Mouse (Mus musculus) heart, postnatal 14 days (tissue): Measurements from ENCODE around the gene Lpar2. TPM values are rescaled to one million over a fixed set of nuclear protein-coding genes. Genes with fewer than 3 reads are reported as not detected.

Experiments used
- DNase-seq, 2 experiments: peaks; one replicate each; pipeline ENCODE4 v3.0.0; 2021 to 2022
- intact Hi-C: fragments of 180-260 bp; cut with DNase I; formaldehyde crosslinking; loops from one replicate; pipeline ENCODE4 v1.15.1; 2025
- total RNA-seq, 2 experiments: library from RNA; stranded (reverse); gene quantifications; 2 replicates each; pipeline ENCODE4 v1.2.3; 2021

Lpar2 gene
- total RNA-seq, 2 experiments from 2014 or later: 0.45 to 0.59 TPM

GRCm38 (mm10) chr8:69861251-69861650 lies 39.0 kb downstream of the Lpar2 start:
- intact Hi-C loops: no loop called here
- DNase-seq: no peak

- no peak for DNase-seq
- intact Hi-C loops: no loop called here
Measured at GRCm38 (mm10) chr8:69863387-69864020, 41.3 kb downstream of the Lpar2 start.

- DNase-seq: no peak
- intact Hi-C loops: no loop called here
Measured at GRCm38 (mm10) chr8:69864180-69864579, 42.0 kb downstream of the Lpar2 start.

DNA sequence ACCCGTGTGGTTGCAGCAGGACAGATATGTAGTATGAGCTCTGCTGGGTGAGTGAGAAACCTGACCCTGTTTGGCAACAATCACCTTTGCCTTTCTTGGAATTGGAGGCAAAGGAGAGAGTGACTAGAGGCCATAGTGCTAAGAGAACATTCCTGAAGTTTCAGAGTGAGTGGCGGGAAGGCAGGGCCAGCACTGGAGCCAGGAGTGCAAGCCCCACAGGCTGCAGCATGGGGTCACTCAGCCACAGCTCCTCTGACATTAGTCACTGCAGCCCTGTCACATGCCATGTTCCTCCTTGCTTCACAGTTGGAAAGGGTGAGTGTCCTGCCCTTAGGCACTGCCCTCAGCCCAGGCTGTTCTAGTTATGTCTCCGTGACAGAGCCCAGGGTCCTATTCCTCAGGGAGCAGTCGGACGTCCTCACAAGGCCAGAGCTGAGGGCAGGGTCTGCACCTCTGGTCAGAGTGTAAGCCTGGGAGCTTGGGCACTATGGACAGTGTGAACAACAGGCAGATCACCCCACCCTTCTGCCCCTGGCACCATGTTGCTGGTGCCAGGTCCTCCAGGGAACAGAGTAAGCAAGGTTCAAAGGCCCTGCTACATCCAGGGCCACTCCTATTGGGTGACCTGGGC lies 45.6 kb downstream of the Lpar2 start:
- DNase-seq: no peak

GRCm38 (mm10) chr8:69870003-69870765 lies 48.0 kb downstream of the Lpar2 start:
- DNase-seq: no peak
- intact Hi-C loops: loop anchor here (5.0 kb wide), 1 partner anchor 47 kb away; no protein-coding TSS in a partner anchor

More for the DNA sequence above, 45.6 kb downstream of the Lpar2 start:
- intact Hi-C loops: no loop called here

DNA sequence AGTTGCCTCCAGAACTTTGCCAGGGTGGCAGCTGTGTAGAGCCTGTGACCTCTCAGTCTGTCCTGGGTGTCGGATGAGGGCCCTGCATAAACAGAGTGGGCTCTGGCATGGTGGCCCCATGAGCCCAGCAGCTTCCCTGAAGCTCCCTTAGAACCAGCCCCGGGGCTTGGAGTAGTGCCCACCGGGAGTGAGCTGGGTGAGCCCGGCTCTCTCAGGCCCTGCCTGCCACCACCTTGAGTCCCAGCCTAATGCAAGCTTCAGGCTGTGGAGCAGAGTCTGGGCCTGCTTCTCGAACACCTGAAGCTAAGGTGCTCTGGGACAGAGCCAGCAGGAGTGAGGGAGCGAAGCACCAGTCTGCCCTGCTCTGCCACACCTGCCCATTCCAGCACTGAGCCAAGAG lies 48.7 kb downstream of the Lpar2 start:
- intact Hi-C loops: loop anchor here (5.0 kb wide), 1 partner anchor 46 kb away; no protein-coding TSS in a partner anchor
- DNase-seq: no peak

DNA sequence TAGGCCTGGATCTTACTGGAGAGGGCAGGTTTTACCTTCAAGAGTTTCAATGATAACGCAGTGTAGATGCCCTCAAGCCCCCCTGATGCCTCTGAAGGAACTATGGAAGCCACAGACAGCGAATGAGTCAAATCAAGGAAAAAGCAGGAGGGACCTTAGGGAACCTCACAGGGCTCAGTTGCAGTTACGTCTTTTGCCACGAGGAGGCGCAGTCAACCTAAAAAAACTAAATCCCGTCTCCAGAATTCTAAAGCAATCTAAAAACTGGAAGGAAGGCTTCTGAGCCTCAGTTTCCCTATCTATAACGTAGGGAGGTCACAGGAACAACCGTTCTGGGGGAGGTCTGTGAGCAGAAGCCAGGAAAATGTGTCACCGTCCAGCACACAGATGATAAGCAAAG lies 51.9 kb downstream of the Lpar2 start:
- DNase-seq: peak; percentile 63 to 78
- intact Hi-C loops: loop anchor here (2.0 to 5.0 kb wide), 2 partner anchors 15 to 43 kb away; no protein-coding TSS in a partner anchor

DNA sequence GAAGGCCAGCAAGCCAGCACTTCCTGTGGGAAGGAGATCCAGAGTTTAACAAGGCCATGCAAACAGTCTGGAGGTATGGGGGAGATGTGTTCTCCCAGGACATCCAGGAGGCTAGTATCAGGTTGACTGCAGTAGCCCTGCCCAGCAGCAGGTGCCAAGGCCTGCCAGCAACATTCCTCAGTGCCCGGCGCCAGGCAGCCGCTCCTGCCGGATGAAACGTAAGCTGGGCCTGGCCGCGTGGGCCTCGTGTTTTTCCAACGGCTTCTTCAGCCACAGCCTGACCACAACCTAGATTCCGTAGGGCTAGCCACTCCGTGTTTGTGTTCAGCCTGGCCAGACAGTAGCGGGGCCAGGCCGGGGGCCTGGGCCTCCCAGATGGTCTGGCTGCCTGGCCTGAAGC lies 52.4 kb downstream of the Lpar2 start:
- no peak for DNase-seq
- intact Hi-C loops: loop anchor here (2.0 to 5.0 kb wide), 2 partner anchors 14 to 43 kb away; no protein-coding TSS in a partner anchor

DNA sequence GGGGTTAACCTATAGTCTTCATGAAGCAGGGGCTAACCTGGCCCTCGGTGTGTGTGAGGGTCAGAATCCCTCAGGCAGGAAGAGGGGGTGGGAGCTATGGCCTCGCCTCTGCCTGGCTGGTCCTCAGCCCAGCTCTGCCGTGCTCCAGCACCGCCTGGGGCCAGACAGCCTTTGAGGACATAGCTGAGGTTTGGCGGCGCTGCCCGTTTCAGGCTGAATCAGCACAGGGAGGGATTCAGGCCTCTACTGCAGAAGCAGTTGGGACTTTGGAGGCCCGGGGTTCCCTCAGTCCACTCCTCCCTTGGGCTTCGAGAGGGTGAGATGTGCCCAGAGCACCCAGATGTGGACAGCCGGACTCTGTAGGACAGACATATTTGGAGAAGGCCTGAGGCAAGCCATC lies 53.9 kb downstream of the Lpar2 start:
- intact Hi-C loops: no loop called here
- no peak for DNase-seq

DNA sequence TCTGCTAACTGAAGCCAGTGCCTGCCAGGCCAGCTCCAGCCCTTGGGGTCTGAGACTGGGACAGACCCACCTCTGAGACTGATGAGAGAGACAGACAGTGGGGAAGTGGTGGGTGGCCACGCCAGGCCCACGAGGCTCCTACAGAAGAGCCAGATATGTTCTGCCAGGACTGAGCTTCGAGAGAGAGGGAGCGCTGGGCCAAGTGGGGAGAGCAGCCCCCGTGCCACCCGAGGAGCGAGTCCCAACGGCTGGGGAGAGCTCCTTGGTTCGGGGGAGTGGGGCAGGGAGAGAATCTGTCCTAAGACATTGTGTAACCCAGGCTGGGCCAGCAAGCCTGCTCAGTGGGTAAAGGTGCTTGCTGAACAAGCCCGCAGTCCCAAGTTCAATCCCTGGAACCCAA lies 54.7 kb downstream of the Lpar2 start:
- intact Hi-C loops: no loop called here

GRCm38 (mm10) chr8:69877396-69877795 lies 55.2 kb downstream of the Lpar2 start:
- no peak for DNase-seq
- intact Hi-C loops: no loop called here

More for the DNA sequence above, 54.7 kb downstream of the Lpar2 start:
- DNase-seq: no peak

DNA sequence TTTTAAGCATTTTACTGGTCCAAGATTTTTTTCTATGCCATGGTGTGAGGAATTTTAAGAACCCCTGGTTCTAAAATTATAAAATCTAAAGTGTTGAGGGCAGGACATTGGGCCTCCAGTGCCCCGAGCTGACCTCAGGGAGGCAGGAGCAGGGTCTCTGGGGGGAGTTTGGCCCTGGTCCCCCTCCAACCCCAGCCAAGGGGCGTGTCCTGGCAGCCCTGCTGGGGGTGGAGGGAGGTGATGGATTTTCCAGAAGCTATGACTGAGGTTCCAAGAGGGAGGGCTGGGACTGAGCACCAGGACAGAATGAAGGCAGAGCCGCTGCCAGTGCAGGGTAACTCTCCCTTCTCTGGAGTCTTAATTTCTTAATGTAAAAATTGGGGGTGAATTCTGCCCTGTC lies 55.8 kb downstream of the Lpar2 start:
- intact Hi-C loops: no loop called here
- no peak for DNase-seq

DNA sequence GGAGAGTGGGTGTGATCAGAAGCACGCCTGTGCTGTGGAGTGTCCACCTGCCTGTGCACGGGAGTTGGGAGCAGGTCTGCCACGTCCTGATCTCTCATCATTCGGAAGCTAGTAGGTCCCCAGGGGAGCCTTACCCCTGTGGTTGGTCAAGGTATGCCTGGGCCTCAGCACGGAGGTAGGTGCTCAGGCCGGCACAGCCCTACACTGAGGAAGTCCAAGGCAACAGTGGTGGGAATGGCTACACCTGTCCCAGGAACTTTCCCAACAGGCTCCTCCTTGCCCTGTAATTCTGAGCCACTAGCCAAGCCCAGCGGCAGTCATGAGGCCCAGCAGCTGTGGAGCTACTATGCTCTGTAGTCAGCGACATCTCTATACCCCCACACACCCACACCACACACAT lies 57.4 kb downstream of the Lpar2 start:
- DNase-seq: no peak
- intact Hi-C loops: no loop called here

Other genes with a start within 250 kb of the Lpar2 start
- gene Zfp868, start 196.9 kb upstream of the Lpar2 start, total RNA-seq: 1 to 10 TPM; 8.2 to 8.6 TPM
- gene Zfp964, start 167.9 kb upstream of the Lpar2 start, total RNA-seq: 1 to 10 TPM; 1.3 to 1.9 TPM
- 10 to 100 TPM; 12.7 to 13.5 TPM for gene Zfp869, start 111.7 kb upstream of the Lpar2 start, total RNA-seq
- gene Zfp963, start 72.5 kb upstream of the Lpar2 start, total RNA-seq: 1 to 10 TPM; 3.3 to 3.9 TPM
- 1 to 10 TPM; 1.9 to 2.2 TPM for gene Gm20422, start 47.5 kb upstream of the Lpar2 start, total RNA-seq
- gene Atp13a1, start 31.3 kb upstream of the Lpar2 start, total RNA-seq: 10 to 100 TPM; 17.8 to 19.3 TPM
- 10 to 100 TPM; 19.5 to 19.8 TPM for gene Zfp866, start 31.3 kb upstream of the Lpar2 start, total RNA-seq
- gene Gmip, start 13.8 kb upstream of the Lpar2 start, total RNA-seq: 1 to 10 TPM; 4.5 to 4.6 TPM
- gene Pbx4, start 10.1 kb downstream of the Lpar2 start, total RNA-seq: under 1 TPM in 1 of 2 experiments, not detected in 1; 0.41 TPM
- 1 to 10 TPM; 1.7 TPM for gene Cilp2, start 65.3 kb downstream of the Lpar2 start, total RNA-seq
- not detected for gene Tssk6, start 79.8 kb downstream of the Lpar2 start, total RNA-seq
- gene Ndufa13, start 80.1 kb downstream of the Lpar2 start, total RNA-seq: 100 to 1,000 TPM; 404 to 405 TPM
- 10 to 100 TPM; 10.4 to 10.7 TPM for gene Yjefn3, start 80.3 kb downstream of the Lpar2 start, total RNA-seq
- 10 to 100 TPM; 41.7 to 41.9 TPM for gene Gatad2a, start 174.0 kb downstream of the Lpar2 start, total RNA-seq
- gene Mau2, start 220.3 kb downstream of the Lpar2 start, total RNA-seq: 10 to 100 TPM; 39.3 to 40.3 TPM
- 10 to 100 TPM; 19.1 to 19.4 TPM for gene Sugp1, start 220.4 kb downstream of the Lpar2 start, total RNA-seq